Mouse (Mus musculus): ENCODE data around the gene Ano6. TPM values are rescaled to one million over a fixed set of nuclear protein-coding genes. Genes with fewer than 3 reads are reported as not detected.

Gene Ano6
- polyA plus RNA-seq, 1 experiment from 2014 or later = 37.2 TPM

- H3K36me3 ChIP-seq (ENCODE audit: control insufficient read depth, insufficient read depth, low read length) = peaks cover 72% of the 10 kb centered on the region
- 97% methylated on average over 2 of the region's 2 CpGs for WGBS
- no peak for ATAC-seq (ENCODE audit: insufficient number of reproducible peaks, insufficient read depth, low FRiP score, low read depth)
- H3K4me2 ChIP-seq (ENCODE audit: low read length) = no peak overlapping the region
- no peak overlapping the region for H3K9ac ChIP-seq (ENCODE audit: low read length)
- H3K27ac ChIP-seq (replicated peaks in 1 of 2; ENCODE audit: control insufficient read depth in 1 of 2, insufficient read depth in 1 of 2, low read depth in 2 of 2, low read length in 2 of 2) = no peak overlapping the region
- no peaks in the 10 kb centered on the region for H3K27me3 ChIP-seq (ENCODE audit: control insufficient read depth, insufficient read depth, low read length)
- no peaks in the 10 kb centered on the region for H3K9me3 ChIP-seq (ENCODE audit: control insufficient read depth, low read length)
- H3K4me3 ChIP-seq (ENCODE audit: control insufficient read depth in 1 of 2, insufficient read depth in 1 of 2, low read depth in 1 of 2, low read length in 2 of 2) = no peak overlapping the region
- peaks cover 3 to 5% of the 10 kb centered on the region in 2 experiments; a peak in 1 of 4 replicates for H3K4me1 ChIP-seq (ENCODE audit: control insufficient read depth in 2 of 2, insufficient read depth in 2 of 2, low read length in 2 of 2)
These were observed 176.3 kb downstream of the Ano6 start for GRCm38 (mm10) chr15:95966979-95967378.

- Histone ChIP-seq H3K36me3 (ENCODE audit: control insufficient read depth, insufficient read depth, low read length) (peaks cover 74% of the 10 kb centered on the region), H3K4me3 (ENCODE audit: control insufficient read depth in 1 of 2, insufficient read depth in 1 of 2, low read depth in 1 of 2, low read length in 2 of 2) (no peak overlapping the region)
- 89% methylated on average over 16 of the region's 16 CpGs for WGBS
These were observed 177.0 kb downstream of the Ano6 start for GRCm38 (mm10) chr15:95967516-95968196.

GRCm38 (mm10) chr15:95969596-95969995 lies 179.0 kb downstream of the Ano6 start:
- WGBS = 91% methylated on average over 6 of the region's 6 CpGs
- Histone ChIP-seq H3K9me3 (ENCODE audit: control insufficient read depth, low read length) (no peaks in the 10 kb centered on the region), H3K36me3 (ENCODE audit: control insufficient read depth, insufficient read depth, low read length) (peaks cover 85% of the 10 kb centered on the region), H3K4me3 (ENCODE audit: control insufficient read depth in 1 of 2, insufficient read depth in 1 of 2, low read depth in 1 of 2, low read length in 2 of 2) (no peak overlapping the region), H3K27me3 (ENCODE audit: control insufficient read depth, insufficient read depth, low read length) (no peaks in the 10 kb centered on the region), H3K9ac (ENCODE audit: low read length) (no peak overlapping the region), H3K4me2 (ENCODE audit: low read length) (no peak overlapping the region), H3K4me1 (ENCODE audit: control insufficient read depth in 2 of 2, insufficient read depth in 2 of 2, low read length in 2 of 2) (no peaks in the 10 kb centered on the region; a peak in 1 of 4 replicates), H3K27ac (replicated peaks in 1 of 2; ENCODE audit: control insufficient read depth in 1 of 2, insufficient read depth in 1 of 2, low read depth in 2 of 2, low read length in 2 of 2) (no peak overlapping the region)
- ATAC-seq (ENCODE audit: insufficient number of reproducible peaks, insufficient read depth, low FRiP score, low read depth) = no peak

More at GRCm38 (mm10) chr15:95967516-95968196, 177.0 kb downstream of the Ano6 start:
- Histone ChIP-seq H3K27ac (replicated peaks in 1 of 2; ENCODE audit: control insufficient read depth in 1 of 2, insufficient read depth in 1 of 2, low read depth in 2 of 2, low read length in 2 of 2) (no peak overlapping the region), H3K4me2 (ENCODE audit: low read length) (no peak overlapping the region), H3K9me3 (ENCODE audit: control insufficient read depth, low read length) (no peaks in the 10 kb centered on the region), H3K9ac (ENCODE audit: low read length) (no peak overlapping the region), H3K4me1 (ENCODE audit: control insufficient read depth in 2 of 2, insufficient read depth in 2 of 2, low read length in 2 of 2) (peaks cover 3 to 5% of the 10 kb centered on the region in 2 experiments; a peak in 1 of 4 replicates), H3K27me3 (ENCODE audit: control insufficient read depth, insufficient read depth, low read length) (no peaks in the 10 kb centered on the region)
- ATAC-seq (ENCODE audit: insufficient number of reproducible peaks, insufficient read depth, low FRiP score, low read depth) = no peak

- no peaks in the 10 kb centered on the region for H3K9me3 ChIP-seq (ENCODE audit: control insufficient read depth, low read length)
- peaks cover 91% of the 10 kb centered on the region for H3K36me3 ChIP-seq (ENCODE audit: control insufficient read depth, insufficient read depth, low read length)
- H3K4me1 ChIP-seq (ENCODE audit: control insufficient read depth in 2 of 2, insufficient read depth in 2 of 2, low read length in 2 of 2) = no peaks in the 10 kb centered on the region; a peak in 1 of 4 replicates
- no peaks in the 10 kb centered on the region for H3K27me3 ChIP-seq (ENCODE audit: control insufficient read depth, insufficient read depth, low read length)
- 88% methylated on average over 5 of the region's 5 CpGs for WGBS
- ATAC-seq (ENCODE audit: insufficient number of reproducible peaks, insufficient read depth, low FRiP score, low read depth) = no peak
- no peak overlapping the region for H3K4me3 ChIP-seq (ENCODE audit: control insufficient read depth in 1 of 2, insufficient read depth in 1 of 2, low read depth in 1 of 2, low read length in 2 of 2)
- no peak overlapping the region for H3K27ac ChIP-seq (replicated peaks in 1 of 2; ENCODE audit: control insufficient read depth in 1 of 2, insufficient read depth in 1 of 2, low read depth in 2 of 2, low read length in 2 of 2)
- no peak overlapping the region for H3K4me2 ChIP-seq (ENCODE audit: low read length)
- H3K9ac ChIP-seq (ENCODE audit: low read length) = no peak overlapping the region
These were observed 179.5 kb downstream of the Ano6 start for GRCm38 (mm10) chr15:95970176-95970575.

GRCm38 (mm10) chr15:95970691-95971090 lies 180.0 kb downstream of the Ano6 start:
- Histone ChIP-seq H3K36me3 (ENCODE audit: control insufficient read depth, insufficient read depth, low read length) (peaks cover 90% of the 10 kb centered on the region), H3K27me3 (ENCODE audit: control insufficient read depth, insufficient read depth, low read length) (no peaks in the 10 kb centered on the region), H3K4me3 (ENCODE audit: control insufficient read depth in 1 of 2, insufficient read depth in 1 of 2, low read depth in 1 of 2, low read length in 2 of 2) (no peak overlapping the region), H3K9me3 (ENCODE audit: control insufficient read depth, low read length) (no peaks in the 10 kb centered on the region), H3K4me2 (ENCODE audit: low read length) (no peak overlapping the region), H3K4me1 (ENCODE audit: control insufficient read depth in 2 of 2, insufficient read depth in 2 of 2, low read length in 2 of 2) (no peaks in the 10 kb centered on the region; a peak in 1 of 4 replicates), H3K9ac (ENCODE audit: low read length) (no peak overlapping the region), H3K27ac (replicated peaks in 1 of 2; ENCODE audit: control insufficient read depth in 1 of 2, insufficient read depth in 1 of 2, low read depth in 2 of 2, low read length in 2 of 2) (no peak overlapping the region)
- no peak for ATAC-seq (ENCODE audit: insufficient number of reproducible peaks, insufficient read depth, low FRiP score, low read depth)
- WGBS = 88% methylated on average over 7 of the region's 7 CpGs

- ATAC-seq (ENCODE audit: insufficient number of reproducible peaks, insufficient read depth, low FRiP score, low read depth) = no peak
- no peaks in the 10 kb centered on the region; a peak in 1 of 4 replicates for H3K4me1 ChIP-seq (ENCODE audit: control insufficient read depth in 2 of 2, insufficient read depth in 2 of 2, low read length in 2 of 2)
- WGBS = 93% methylated on average over 8 of the region's 8 CpGs
- H3K36me3 ChIP-seq (ENCODE audit: control insufficient read depth, insufficient read depth, low read length) = peaks cover 84% of the 10 kb centered on the region
- H3K4me2 ChIP-seq (ENCODE audit: low read length) = no peak overlapping the region
- H3K27me3 ChIP-seq (ENCODE audit: control insufficient read depth, insufficient read depth, low read length) = no peaks in the 10 kb centered on the region
- no peak overlapping the region for H3K4me3 ChIP-seq (ENCODE audit: control insufficient read depth in 1 of 2, insufficient read depth in 1 of 2, low read depth in 1 of 2, low read length in 2 of 2)
- no peak overlapping the region for H3K27ac ChIP-seq (replicated peaks in 1 of 2; ENCODE audit: control insufficient read depth in 1 of 2, insufficient read depth in 1 of 2, low read depth in 2 of 2, low read length in 2 of 2)
- no peaks in the 10 kb centered on the region for H3K9me3 ChIP-seq (ENCODE audit: control insufficient read depth, low read length)
- no peak overlapping the region for H3K9ac ChIP-seq (ENCODE audit: low read length)
These were observed 180.7 kb downstream of the Ano6 start for GRCm38 (mm10) chr15:95971302-95971701.

GRCm38 (mm10) chr15:95972156-95972555 lies 181.5 kb downstream of the Ano6 start:
- H3K27ac ChIP-seq (replicated peaks in 1 of 2; ENCODE audit: control insufficient read depth in 1 of 2, insufficient read depth in 1 of 2, low read depth in 2 of 2, low read length in 2 of 2) = no peak overlapping the region
- no peak overlapping the region for H3K9ac ChIP-seq (ENCODE audit: low read length)
- peaks cover 80% of the 10 kb centered on the region for H3K36me3 ChIP-seq (ENCODE audit: control insufficient read depth, insufficient read depth, low read length)
- no peak overlapping the region for H3K4me3 ChIP-seq (ENCODE audit: control insufficient read depth in 1 of 2, insufficient read depth in 1 of 2, low read depth in 1 of 2, low read length in 2 of 2)
- no peaks in the 10 kb centered on the region; a peak in 1 of 4 replicates for H3K4me1 ChIP-seq (ENCODE audit: control insufficient read depth in 2 of 2, insufficient read depth in 2 of 2, low read length in 2 of 2)
- H3K9me3 ChIP-seq (ENCODE audit: control insufficient read depth, low read length) = no peaks in the 10 kb centered on the region
- no peak overlapping the region for H3K4me2 ChIP-seq (ENCODE audit: low read length)
- ATAC-seq (ENCODE audit: insufficient number of reproducible peaks, insufficient read depth, low FRiP score, low read depth) = no peak
- WGBS = 94% methylated on average over 15 of the region's 15 CpGs
- H3K27me3 ChIP-seq (ENCODE audit: control insufficient read depth, insufficient read depth, low read length) = no peaks in the 10 kb centered on the region

GRCm38 (mm10) chr15:95972621-95973020 lies 182.0 kb downstream of the Ano6 start:
- H3K4me3 ChIP-seq (ENCODE audit: control insufficient read depth in 1 of 2, insufficient read depth in 1 of 2, low read depth in 1 of 2, low read length in 2 of 2) = no peak overlapping the region
- no peaks in the 10 kb centered on the region for H3K9me3 ChIP-seq (ENCODE audit: control insufficient read depth, low read length)
- no peak overlapping the region for H3K27ac ChIP-seq (replicated peaks in 1 of 2; ENCODE audit: control insufficient read depth in 1 of 2, insufficient read depth in 1 of 2, low read depth in 2 of 2, low read length in 2 of 2)
- H3K27me3 ChIP-seq (ENCODE audit: control insufficient read depth, insufficient read depth, low read length) = no peaks in the 10 kb centered on the region
- 93% methylated on average over 12 of the region's 12 CpGs for WGBS
- no peak overlapping the region for H3K4me2 ChIP-seq (ENCODE audit: low read length)
- H3K4me1 ChIP-seq (ENCODE audit: control insufficient read depth in 2 of 2, insufficient read depth in 2 of 2, low read length in 2 of 2) = no peaks in the 10 kb centered on the region; a peak in 1 of 4 replicates
- H3K36me3 ChIP-seq (ENCODE audit: control insufficient read depth, insufficient read depth, low read length) = peaks cover 75% of the 10 kb centered on the region
- no peak for ATAC-seq (ENCODE audit: insufficient number of reproducible peaks, insufficient read depth, low FRiP score, low read depth)
- H3K9ac ChIP-seq (ENCODE audit: low read length) = no peak overlapping the region

Measured in heart, embryonic 14.5 days (tissue).